ENCODE assay signal across 15 mouse cellular contexts in genomic region chr12:56613438-56613830, GRCm38 (mm10). TPM values are rescaled to one million over a fixed set of nuclear protein-coding genes. Genes with fewer than 3 reads are reported as not detected.
A peak's percentile ranks its signal among the peaks of the same experiment; 100 is the strongest.
DNase-seq lines count a peak whose midpoint lies in the region; ATAC-seq and TF ChIP-seq lines count a peak whose summit lies in the region.
"Had no signal": no experiment of that assay in that cellular context is flagged by ENCODE, and none has a peak within 500 bp of the region (broad histone marks: within the 10 kb centered on the region; RNA-seq: fewer than 3 reads in every experiment).

No protein-coding gene starts in this region.

- H3K4me2 ChIP-seq in forebrain, embryonic 13.5 days, result no peak overlapping the region; the same call in 1 of the 2 replicates
- H3K4me2 ChIP-seq in forebrain, embryonic 11.5 days (ENCODE audit: low read depth, low read length, severe bottlenecking), result no peak overlapping the region; the same call in 1 of the 2 replicates
- peak overlapping the region; percentile 40 for H3K4me2 ChIP-seq in kidney, postnatal 0 days (ENCODE audit: low read length)
- H3K4me2 ChIP-seq in intestine, embryonic 16.5 days (ENCODE audit: low read depth, low read length), result peak overlapping the region; percentile 41
- no peak overlapping the region for H3K4me2 ChIP-seq in neural tube, embryonic 13.5 days

- H3K27me3 ChIP-seq in forebrain, embryonic 13.5 days, result peaks cover 95% of the 10 kb centered on the region
- H3K27me3 ChIP-seq in forebrain, embryonic 11.5 days (ENCODE audit: control insufficient read depth, insufficient read depth, low read length), result peaks cover 88% of the 10 kb centered on the region
- H3K27me3 ChIP-seq in kidney, postnatal 0 days (ENCODE audit: insufficient read depth, low read length), result peaks cover 75% of the 10 kb centered on the region
- H3K27me3 ChIP-seq in kidney, adult 2 months (replicated peaks; ENCODE audit: control insufficient read depth, insufficient read depth, low read length), result peaks cover 8% of the 10 kb centered on the region; the same call in 1 of the 2 replicates
- peaks cover 73% of the 10 kb centered on the region for H3K27me3 ChIP-seq in intestine, embryonic 16.5 days (replicated peaks; ENCODE audit: control insufficient read depth, insufficient read depth, low read length)
- peaks cover 95% of the 10 kb centered on the region for H3K27me3 ChIP-seq in neural tube, embryonic 13.5 days

- no peak for DNase-seq in forebrain, embryonic 11.5 days (ENCODE audit: low spot score)
- no peak for DNase-seq in kidney, postnatal 0 days (ENCODE audit: low spot score)
- DNase-seq in kidney, adult 2 months, result no peak
- no peak for DNase-seq in left cerebral cortex, postnatal 4 days
- DNase-seq: adrenal gland, postnatal 14 days; cerebellum, adult 2 months; heart, postnatal 10 days had no signal

- WGBS in forebrain, embryonic 13.5 days, result 8% methylated on average over 6 of the region's 6 CpGs
- WGBS in forebrain, embryonic 11.5 days, result under 1% methylated on average over 6 of the region's 6 CpGs
- 0% methylated on average over 6 of the region's 6 CpGs for WGBS in kidney, postnatal 0 days
- 7% methylated on average over 6 of the region's 6 CpGs for WGBS in kidney, adult 2 months
- WGBS in intestine, embryonic 16.5 days, result under 1% methylated on average over 6 of the region's 6 CpGs
- 3% methylated on average over 6 of the region's 6 CpGs for WGBS in neural tube, embryonic 13.5 days

- no peak overlapping the region for H3K27ac ChIP-seq in forebrain, embryonic 13.5 days
- H3K27ac ChIP-seq in forebrain, embryonic 11.5 days (ENCODE audit: low read depth, low read length), result no peak overlapping the region
- H3K27ac ChIP-seq in kidney, postnatal 0 days, result no peak overlapping the region
- H3K27ac ChIP-seq in kidney, adult 2 months (ENCODE audit: insufficient read depth, low read depth, low read length), result no peak overlapping the region
- H3K27ac ChIP-seq in intestine, embryonic 16.5 days (ENCODE audit: low read length), result no peak overlapping the region
- no peak overlapping the region for H3K27ac ChIP-seq in neural tube, embryonic 13.5 days (replicated peaks)
- H3K27ac ChIP-seq: macrophage had no signal

- intact Hi-C loops in left cerebral cortex, postnatal 4 days (cut with DNase I), result no loop called here

- H3K4me1 ChIP-seq in forebrain, embryonic 13.5 days, result peaks cover 12% of the 10 kb centered on the region
- H3K4me1 ChIP-seq in forebrain, embryonic 11.5 days (replicated peaks; ENCODE audit: control insufficient read depth, insufficient read depth, low read length), result peaks cover 4% of the 10 kb centered on the region; the same call in 1 of the 2 replicates
- H3K4me1 ChIP-seq in kidney, postnatal 0 days (replicated peaks; ENCODE audit: insufficient read depth, low read length), result no peaks in the 10 kb centered on the region
- no peaks in the 10 kb centered on the region for H3K4me1 ChIP-seq in kidney, adult 2 months (ENCODE audit: control insufficient read depth, insufficient read depth, low read length)
- peaks cover 16% of the 10 kb centered on the region for H3K4me1 ChIP-seq in intestine, embryonic 16.5 days (ENCODE audit: control insufficient read depth, insufficient read depth, low read length)
- H3K4me1 ChIP-seq in neural tube, embryonic 13.5 days (replicated peaks), result peaks cover 18% of the 10 kb centered on the region

- TF ChIP-seq CTCF in kidney, postnatal 0 days (IDR thresholded peaks at IDR 0.05; ENCODE audit: low read depth), result no peak
- no peak for TF ChIP-seq CTCF in kidney, adult 2 months (conservative IDR thresholded peaks at IDR 0.05; ENCODE audit: insufficient read depth, insufficient read length, low read depth, low read length)

- H3K9me3 ChIP-seq in forebrain, embryonic 13.5 days (replicated peaks), result no peaks in the 10 kb centered on the region
- no peaks in the 10 kb centered on the region for H3K9me3 ChIP-seq in forebrain, embryonic 11.5 days (ENCODE audit: control insufficient read depth, low read length)
- no peaks in the 10 kb centered on the region for H3K9me3 ChIP-seq in kidney, postnatal 0 days (replicated peaks; ENCODE audit: low read length)
- H3K9me3 ChIP-seq in intestine, embryonic 16.5 days (ENCODE audit: control insufficient read depth, low read length), result no peaks in the 10 kb centered on the region
- no peaks in the 10 kb centered on the region for H3K9me3 ChIP-seq in neural tube, embryonic 13.5 days

- no peak overlapping the region for H3K4me3 ChIP-seq in forebrain, embryonic 13.5 days
- no peak overlapping the region for H3K4me3 ChIP-seq in forebrain, embryonic 11.5 days (ENCODE audit: low read depth, low read length)
- peak overlapping the region; percentile 1; the same call in 1 of the 2 replicates for H3K4me3 ChIP-seq in kidney, postnatal 0 days (replicated peaks; ENCODE audit: low read depth, low read length)
- H3K4me3 ChIP-seq in kidney, adult 2 months (ENCODE audit: insufficient read depth, low read depth, low read length), result no peak overlapping the region
- peak overlapping the region; percentile 36 for H3K4me3 ChIP-seq in intestine, embryonic 16.5 days (ENCODE audit: low read length)
- 0 out of 2 replicates have a peak overlapping the region, but pooled peaks have one; percentile 6 for H3K4me3 ChIP-seq in neural tube, embryonic 13.5 days
- H3K4me3 ChIP-seq: erythroblast, embryonic 14.5 days had no signal

- peak; percentile 5; the same call in 1 of the 2 replicates for ATAC-seq in forebrain, embryonic 13.5 days
- no peak for ATAC-seq in forebrain, embryonic 11.5 days (replicated peaks; ENCODE audit: low FRiP score)
- no peak for ATAC-seq in kidney, postnatal 0 days (replicated peaks; ENCODE audit: low FRiP score, low read depth)
- no peak for ATAC-seq in intestine, embryonic 16.5 days
- ATAC-seq in neural tube, embryonic 13.5 days (ENCODE audit: low read depth), result no peak
- ATAC-seq in erythroblast, adult 5-6 weeks (replicated peaks; ENCODE audit: low FRiP score, poor library complexity, severe bottlenecking), result no peak

- no peak overlapping the region for H3K9ac ChIP-seq in forebrain, embryonic 13.5 days
- H3K9ac ChIP-seq in forebrain, embryonic 11.5 days (ENCODE audit: low read length), result no peak overlapping the region
- H3K9ac ChIP-seq in kidney, postnatal 0 days (ENCODE audit: low read depth, low read length), result no peak overlapping the region
- H3K9ac ChIP-seq in intestine, embryonic 16.5 days (ENCODE audit: low read depth, low read length), result no peak overlapping the region
- H3K9ac ChIP-seq in neural tube, embryonic 13.5 days, result no peak overlapping the region

- H3K36me3 ChIP-seq in forebrain, embryonic 13.5 days (ENCODE audit: poor library complexity, severe bottlenecking), result no peaks in the 10 kb centered on the region
- H3K36me3 ChIP-seq in forebrain, embryonic 11.5 days (ENCODE audit: control insufficient read depth, insufficient read depth, low read length), result no peaks in the 10 kb centered on the region
- H3K36me3 ChIP-seq in kidney, postnatal 0 days (ENCODE audit: insufficient read depth, low read length), result no peaks in the 10 kb centered on the region
- H3K36me3 ChIP-seq in kidney, adult 2 months (ENCODE audit: control insufficient read depth, insufficient read depth, low read length), result no peaks in the 10 kb centered on the region
- no peaks in the 10 kb centered on the region for H3K36me3 ChIP-seq in intestine, embryonic 16.5 days (ENCODE audit: control insufficient read depth, insufficient read depth, low read length)
- no peaks in the 10 kb centered on the region for H3K36me3 ChIP-seq in neural tube, embryonic 13.5 days

- TF ChIP-seq POLR2A in kidney, adult 2 months (IDR thresholded peaks at IDR 0.05; ENCODE audit: low read depth, low read length), result no peak

RNA-seq across cellular contexts. Expression of gene Nkx2-9, which starts 0.3 kb away (rescaled TPM):
- 0.43 and 1.0 TPM in 2 replicates for polyA plus RNA-seq in forebrain, embryonic 13.5 days (2015; fragmentation: Nextera tagmentation; extraction: Ambion mirVana)
- polyA plus RNA-seq in forebrain, embryonic 11.5 days (2014; fragmentation: Nextera tagmentation; extraction: Ambion mirVana), result 2.4 and 2.8 TPM in 2 replicates
- not detected in 2 replicates for polyA plus RNA-seq in kidney, postnatal 0 days (2015; fragmentation: Nextera tagmentation; extraction: Ambion mirVana)
- polyA plus RNA-seq in kidney, adult 2 months (2012; rRNA removed), result not detected in 2 replicates
- not detected in 2 replicates for polyA plus RNA-seq in intestine, embryonic 16.5 days (2015; fragmentation: Nextera tagmentation; extraction: Ambion mirVana)
- not detected in 2 replicates for polyA plus RNA-seq in neural tube, embryonic 13.5 days (2015; fragmentation: Nextera tagmentation; extraction: Ambion mirVana)
- not detected for total RNA-seq in left cerebral cortex, postnatal 4 days (2021)
- total RNA-seq in erythroblast, adult 5-6 weeks (2015; ENCODE audit: low replicate concordance), result not detected in 2 replicates
- not detected in 2 replicates for total RNA-seq in erythroblast, adult 5-6 weeks (2017; ENCODE audit: low replicate concordance)
- total RNA-seq: layer of hippocampus, postnatal 10 days had no signal
- polyA plus RNA-seq: erythroblast, embryonic 14.5 days; macrophage; spleen, adult 2 months had no signal

Comparison
In these comparisons a context has a peak if more than half of its experiments do, and no peak if none do; other contexts are left out.
1. H3K4me3 ChIP-seq: peak in kidney, postnatal 0 days (single experiment), intestine, embryonic 16.5 days (single experiment) and neural tube, embryonic 13.5 days (single experiment); none in forebrain, embryonic 13.5 days (single experiment), forebrain, embryonic 11.5 days (single experiment) and kidney, adult 2 months (single experiment).
2. H3K4me2 ChIP-seq: peak in kidney, postnatal 0 days (single experiment) and intestine, embryonic 16.5 days (single experiment); none in forebrain, embryonic 13.5 days (single experiment), forebrain, embryonic 11.5 days (single experiment) and neural tube, embryonic 13.5 days (single experiment).